Mouse (Mus musculus) adrenal gland, postnatal 0 days (tissue): ENCODE data around the gene Ist1. TPM values are rescaled to one million over a fixed set of nuclear protein-coding genes. Genes with fewer than 3 reads are reported as not detected.

Experiments used
- polyA plus RNA-seq: library from polyadenylated mRNA; unstranded; fragments of >200 nt; fragmentation: Nextera tagmentation; extraction: Ambion mirVana; gene quantifications from 2 replicates; pipeline ENCODE4 v1.2.1, GENCODE M21; 2015

Gene Ist1
- 73.8 and 96.9 TPM in 2 replicates for polyA plus RNA-seq

DNA sequence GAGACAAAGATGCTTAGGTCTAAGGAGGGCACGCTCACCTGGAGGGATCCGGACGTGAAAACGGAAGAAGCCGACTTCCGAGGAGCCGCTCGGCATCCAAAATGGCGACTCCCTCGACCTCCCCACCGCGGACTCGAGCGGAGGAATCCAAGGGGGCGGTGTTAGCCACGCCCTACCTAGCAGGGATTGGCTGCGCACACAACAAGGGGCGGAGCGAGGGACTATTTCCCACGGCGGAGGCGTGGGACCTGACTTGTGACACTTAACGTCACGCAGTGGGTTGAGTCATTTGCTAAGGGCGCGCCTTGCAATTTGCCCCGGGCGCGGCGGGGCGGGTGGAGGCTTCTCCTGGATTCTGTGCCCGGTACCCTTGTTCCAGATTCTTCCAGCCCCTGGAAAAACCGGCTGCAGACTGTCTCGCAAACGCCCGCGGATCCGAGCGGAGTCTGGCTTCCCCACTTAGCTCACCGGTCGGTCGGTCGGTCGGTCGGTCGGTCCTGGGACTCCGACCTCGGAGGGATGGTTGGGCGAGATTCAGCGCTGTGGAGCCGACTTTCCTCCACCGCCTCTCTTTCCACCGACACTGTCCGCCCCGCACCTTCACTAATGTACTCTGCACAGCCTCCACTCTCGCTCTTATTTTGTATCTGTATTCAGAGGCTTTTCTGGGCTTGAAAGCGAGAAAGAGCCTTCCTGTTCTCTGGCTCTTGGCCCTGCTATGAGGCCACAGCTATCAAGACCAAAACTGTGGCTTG lies at the start of gene Ist1:
Gene Ist1, minus strand, starts transcription at position 115 of the 755 bp plus-strand sequence.

DNA sequence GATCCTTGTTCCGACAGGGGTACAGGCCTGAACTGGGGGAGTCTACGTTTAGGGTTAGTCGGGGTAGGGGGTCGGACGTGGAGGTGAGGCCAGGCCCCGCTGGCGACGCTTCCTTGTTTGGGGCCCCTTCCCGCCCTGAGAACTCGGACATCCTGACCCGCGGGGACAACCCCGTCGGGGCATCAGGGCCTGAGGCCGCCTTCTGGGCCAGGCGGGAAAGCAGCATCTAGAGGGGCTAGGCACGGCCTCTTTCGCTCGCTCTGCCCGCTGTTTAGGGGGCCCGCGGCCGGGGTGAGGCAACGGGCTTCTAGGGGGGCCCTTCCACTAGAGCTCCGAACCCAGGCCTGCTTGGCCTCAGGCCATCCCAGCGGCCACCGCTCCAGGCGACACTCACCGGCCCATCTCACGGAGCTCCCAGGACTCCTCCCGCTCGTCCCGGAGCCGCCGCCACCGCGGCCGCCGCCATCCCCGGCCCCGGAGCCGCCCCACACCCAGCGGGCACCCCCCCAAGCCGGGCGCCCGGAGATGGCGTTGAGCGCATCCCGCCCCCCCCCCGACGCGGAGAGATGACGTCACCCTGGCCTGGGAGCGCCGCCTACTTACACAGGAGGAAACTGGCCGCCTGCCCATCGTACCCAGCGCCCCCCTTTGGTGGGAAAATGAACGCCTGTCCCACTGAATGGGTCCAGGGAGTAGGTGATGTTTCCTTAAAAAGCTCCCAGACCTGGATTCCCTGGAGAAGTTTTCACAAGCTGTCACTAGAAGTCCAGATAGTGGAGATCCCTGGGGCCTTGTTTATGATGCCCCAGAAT lies 44.4 kb upstream of the Ist1 start, which contains the start of gene Atxn1l:
Gene Atxn1l, minus strand, starts transcription at position 503 of the 812 bp plus-strand sequence.

DNA sequence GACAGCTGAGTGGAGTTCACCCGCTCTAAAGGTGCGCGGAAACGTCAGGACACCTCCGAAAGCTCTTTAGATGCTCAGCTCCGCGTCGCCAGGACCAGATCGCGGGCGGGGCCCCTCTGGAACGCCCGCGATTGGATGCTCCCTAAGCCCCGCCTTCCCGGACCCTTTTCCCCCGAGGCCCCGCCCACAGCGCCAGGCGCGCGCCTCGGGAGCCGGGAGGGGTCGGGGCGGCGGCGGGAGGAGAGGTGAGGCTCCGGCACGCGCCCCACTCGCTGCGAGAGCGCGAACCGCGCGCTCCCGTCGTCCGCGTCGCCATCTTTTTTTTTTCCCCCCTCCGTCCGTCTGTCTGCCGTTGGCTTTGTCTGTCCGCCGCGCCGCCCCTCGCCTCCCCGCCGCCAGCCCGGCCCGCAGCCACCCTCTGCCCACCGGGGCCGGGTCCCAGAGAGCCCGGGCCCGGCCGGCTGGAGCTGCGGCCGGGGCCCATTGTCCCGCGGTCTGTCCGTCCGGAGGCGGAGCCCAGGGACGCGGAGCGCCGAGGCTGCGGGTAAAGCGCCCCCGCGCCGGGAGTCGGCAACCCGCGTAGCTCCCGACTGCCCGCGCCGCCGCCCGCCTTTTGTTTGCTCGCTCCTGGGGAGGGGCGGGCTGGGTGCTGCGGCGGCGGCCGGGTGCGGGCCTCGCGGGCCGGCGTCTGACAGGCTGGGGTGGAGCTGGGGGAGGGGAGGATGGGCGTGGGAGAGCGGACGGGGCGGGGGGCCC lies 12.4 kb upstream of the Ist1 start, which contains the start of gene Zfp821:
Gene Zfp821, plus strand, starts transcription at position 227 of the 756 bp plus-strand sequence.

Other genes with a start within 250 kb of the Ist1 start
- 0.06 TPM in 1 of 2 replicates, not detected in the other for gene Pmfbp1, start 199.2 kb downstream of the Ist1 start, polyA plus RNA-seq
- 7.2 and 9.9 TPM in 2 replicates for gene Dhx38, start 127.4 kb downstream of the Ist1 start, polyA plus RNA-seq
- gene Txnl4b, start 127.4 kb downstream of the Ist1 start, polyA plus RNA-seq, result 28.6 and 31.2 TPM in 2 replicates
- 90.6 and 126 TPM in 2 replicates for gene Hp, start 114.1 kb downstream of the Ist1 start, polyA plus RNA-seq
- 24.7 and 30.4 TPM in 2 replicates for gene Dhodh, start 84.6 kb downstream of the Ist1 start, polyA plus RNA-seq
- gene Pkd1l3, start 78.7 kb downstream of the Ist1 start, polyA plus RNA-seq, result 0.07 and 0.13 TPM in 2 replicates
- 13.9 and 16.6 TPM in 2 replicates for gene Zfp821, start 12.3 kb upstream of the Ist1 start, polyA plus RNA-seq
- 2.3 and 3.5 TPM in 2 replicates for gene Atxn1l, start 44.5 kb upstream of the Ist1 start, polyA plus RNA-seq
- gene Ap1g1, start 85.3 kb upstream of the Ist1 start, polyA plus RNA-seq, result 18.9 and 25.3 TPM in 2 replicates
- 1.3 and 2.0 TPM in 2 replicates for gene Phlpp2, start 175.3 kb upstream of the Ist1 start, polyA plus RNA-seq